Mouse (Mus musculus) testis, adult 10 weeks (tissue): ENCODE data around the gene Evi2. TPM values are rescaled to one million over a fixed set of nuclear protein-coding genes. Genes with fewer than 3 reads are reported as not detected.

Experiments used
- polyA plus RNA-seq: library from polyadenylated mRNA; stranded (reverse); fragments of 350-450 nt; fragmentation: Illumina TruSeq; extraction: RNeasy Lipid Tissue Mini Kit (QIAGEN cat#74804); gene quantifications from one replicate; pipeline ENCODE4 v1.2.3, GENCODE M21; 2014; ENCODE audit warnings: low read depth, low replicate concordance

Gene Evi2
- 0.07 TPM for polyA plus RNA-seq

GRCm38 (mm10) chr11:79530333-79530761, at the start of gene Evi2, which contains the start of gene Evi2a:
Evi2 (minus strand) TSS chr11:79530589.
Evi2a (minus strand) TSS chr11:79530609.

GRCm38 (mm10) chr11:79523560-79524309, 6.7 kb downstream of the Evi2 start, which contains the start of gene Evi2b:
Evi2b (minus strand) TSS chr11:79523762.

GRCm38 (mm10) chr11:79503845-79504244, 26.5 kb downstream of the Evi2 start, which contains the start of gene Omg:
Omg (minus strand) TSS chr11:79504084.

Other genes starting within 250 kb of the Evi2 start
- 1.5 TPM for gene Gm9964, start 233.7 kb downstream of the Evi2 start, polyA plus RNA-seq
- gene Nf1, start 190.9 kb downstream of the Evi2 start, polyA plus RNA-seq, result 61.1 TPM
- not detected for gene Omg, start 26.5 kb downstream of the Evi2 start, polyA plus RNA-seq
- gene Evi2b, start 6.8 kb downstream of the Evi2 start, polyA plus RNA-seq, result 0.29 TPM
- 1.3 TPM for gene Evi2a, start within 50 bp of the Evi2 start, polyA plus RNA-seq
- 2.1 TPM for gene Rab11fip4, start 60.6 kb upstream of the Evi2 start, polyA plus RNA-seq